Mouse (Mus musculus) megakaryocyte, embryonic 14.5 days (primary cell): ENCODE measurements around the gene 1700029J07Rik.

Experiments used
- FLI1 ChIP-seq: IDR thresholded peaks from 2 replicates; pipeline ENCODE4 v1.6.1; 2012; ENCODE audit warnings: low read length, inconsistent platforms, mixed read lengths
- GATA1 ChIP-seq: IDR thresholded peaks from 3 replicates; pipeline ENCODE4 v1.6.1; 2012; ENCODE audit warnings: mixed read lengths, low read length, inconsistent platforms, borderline replicate concordance

DNA sequence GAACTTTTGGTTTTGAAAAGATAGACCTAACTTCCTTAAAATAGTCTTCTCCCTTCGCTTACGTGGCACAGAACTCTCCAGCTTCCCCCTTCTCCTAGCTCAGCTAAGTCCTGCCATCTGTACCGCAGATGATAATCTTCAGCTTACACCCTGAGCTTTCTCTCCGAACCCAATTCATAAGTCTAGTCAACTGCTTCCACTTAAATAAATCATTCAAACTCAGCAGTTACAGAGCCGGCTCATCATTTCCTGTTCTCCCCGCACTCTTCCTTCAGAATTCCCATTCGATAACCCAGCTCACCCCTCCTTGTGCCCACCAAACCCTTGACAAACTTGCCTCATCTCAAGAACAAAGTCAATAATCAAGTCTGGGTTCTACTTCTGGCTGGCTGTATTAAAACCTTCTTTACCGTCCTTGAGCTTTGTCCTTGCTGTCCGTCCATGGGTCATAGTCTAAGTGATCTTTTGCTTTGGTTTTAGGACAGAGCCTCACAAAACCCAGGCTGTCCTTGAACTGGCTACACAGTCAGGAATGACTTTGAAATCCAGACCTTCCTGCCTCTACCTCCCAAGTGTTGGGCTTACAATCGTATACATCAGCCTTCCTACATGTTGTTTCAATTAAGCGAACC, 901 bp upstream of the 1700029J07Rik start:
- TF ChIP-seq FLI1, result no peak
- TF ChIP-seq GATA1, result no peak
